ENCODE assay signal across 8 mouse cellular contexts in genomic region chr17:33760255-33761165, GRCm38 (mm10). TPM values are rescaled to one million over a fixed set of nuclear protein-coding genes. Genes with fewer than 3 reads are reported as not detected.
DNase-seq lines count a peak whose midpoint lies in the region; ATAC-seq lines count a peak whose summit lies in the region.

TSS of gene Rab11b (minus strand) at chr17:33760530.

- H3K27me3 ChIP-seq in hindbrain, embryonic 12.5 days, result no peaks in the 10 kb centered on the region

- 2% methylated on average over 35 of the region's 35 CpGs for WGBS in hindbrain, embryonic 12.5 days

- DNase-seq in NIH3T3 (ENCODE audit: low read depth), result peak; percentile 100
- DNase-seq in cerebellum, postnatal 10 days, result peak; percentile 99 to 100
- peak; percentile 100 for DNase-seq in frontal cortex, postnatal 10 days (ENCODE audit: low spot score in 2 of 2)
- peak; percentile 100 for DNase-seq in layer of hippocampus, postnatal 14 days (ENCODE audit: low spot score in 2 of 2)
- peak; percentile 100 for DNase-seq in lung, postnatal 14 days
- peak; percentile 100 for DNase-seq in retina, adult 2 months (ENCODE audit: low read depth, low spot score)
- peak; percentile 99 to 100 for DNase-seq in thymus, postnatal 36 days

- H3K4me3 ChIP-seq in hindbrain, embryonic 12.5 days, result peak within 1 kb of the TSS; percentile 83

- peaks cover 40% of the 10 kb centered on the region for H3K4me1 ChIP-seq in hindbrain, embryonic 12.5 days

- peak within 1 kb of the TSS; percentile 97 for H3K9ac ChIP-seq in hindbrain, embryonic 12.5 days

- no peaks in the 10 kb centered on the region for H3K9me3 ChIP-seq in hindbrain, embryonic 12.5 days (replicated peaks)

- peak within 1 kb of the TSS; percentile 72 for H3K4me2 ChIP-seq in hindbrain, embryonic 12.5 days (replicated peaks)

- 0 out of 2 replicates have a peak, but pooled peaks cover 2% of the 10 kb centered on the region for H3K36me3 ChIP-seq in hindbrain, embryonic 12.5 days

- ATAC-seq in hindbrain, embryonic 12.5 days (ENCODE audit: low FRiP score), result peak; percentile 100

- peak within 1 kb of the TSS; percentile 99 for H3K27ac ChIP-seq in hindbrain, embryonic 12.5 days

RNA-seq across cellular contexts. Expression of gene Rab11b, which starts in this region (rescaled TPM):
- polyA plus RNA-seq in hindbrain, embryonic 12.5 days (2016; fragmentation: Nextera tagmentation; extraction: Ambion mirVana), result 404 and 415 TPM in 2 replicates
- total RNA-seq in layer of hippocampus, postnatal 14 days (2021), result 100 to 1,000 TPM; 281 to 286 TPM

Comparison
In these comparisons a context has a peak if more than half of its experiments do, and no peak if none do; other contexts are left out.
1. Peak in every context shown above with its lines: DNase-seq, ATAC-seq, H3K4me3 ChIP-seq and H3K27ac ChIP-seq.